16 mouse cellular contexts compared by ENCODE assay signal in genomic region chr2:157343337-157343736, GRCm38 (mm10). TPM values are rescaled to one million over a fixed set of nuclear protein-coding genes. Genes with fewer than 3 reads are reported as not detected.
DNase-seq lines count a peak whose midpoint lies in the region; ATAC-seq lines count a peak whose summit lies in the region.
"Had no signal": no experiment of that assay in that cellular context is flagged by ENCODE, and none has a peak within 500 bp of the region (broad histone marks: within the 10 kb centered on the region; RNA-seq: fewer than 3 reads in every experiment).

No protein-coding gene starts in this region.

- 60% methylated on average over 6 of the region's 6 CpGs for WGBS in forebrain, embryonic 10.5 days
- 59% methylated on average over 6 of the region's 6 CpGs for WGBS in hindbrain, embryonic 14.5 days
- WGBS in midbrain, embryonic 14.5 days = 67% methylated on average over 6 of the region's 6 CpGs

- H3K4me1 ChIP-seq in forebrain, embryonic 10.5 days = peaks cover 69% of the 10 kb centered on the region
- H3K4me1 ChIP-seq in hindbrain, embryonic 14.5 days (replicated peaks; ENCODE audit: control insufficient read depth, insufficient read depth, low read length) = peaks cover 39% of the 10 kb centered on the region
- H3K4me1 ChIP-seq in midbrain, embryonic 14.5 days (ENCODE audit: control insufficient read depth, insufficient read depth, low read length) = peaks cover 56% of the 10 kb centered on the region

- H3K9ac ChIP-seq in hindbrain, embryonic 14.5 days = no peak overlapping the region
- no peak overlapping the region for H3K9ac ChIP-seq in midbrain, embryonic 14.5 days (replicated peaks; ENCODE audit: low read length)

- ATAC-seq in hindbrain, embryonic 14.5 days (ENCODE audit: low FRiP score) = no peak
- ATAC-seq in midbrain, embryonic 14.5 days (ENCODE audit: low FRiP score, low TSS enrichment) = no peak
- ATAC-seq in megakaryocyte, adult 5-6 weeks (ENCODE audit: poor library complexity, severe bottlenecking) = no peak
- ATAC-seq in CD4-positive, CD25-positive, alpha-beta regulatory T cell, adult 4 months = no peak

- no peak overlapping the region for H3K4me3 ChIP-seq in forebrain, embryonic 10.5 days
- H3K4me3 ChIP-seq in hindbrain, embryonic 14.5 days (replicated peaks; ENCODE audit: low read length) = no peak overlapping the region
- no peak overlapping the region for H3K4me3 ChIP-seq in midbrain, embryonic 14.5 days (replicated peaks; ENCODE audit: low read depth, low read length)
- H3K4me3 ChIP-seq: gastrocnemius, adult 2 months had no signal

- no peaks in the 10 kb centered on the region for H3K9me3 ChIP-seq in forebrain, embryonic 10.5 days
- no peaks in the 10 kb centered on the region for H3K9me3 ChIP-seq in hindbrain, embryonic 14.5 days (ENCODE audit: control insufficient read depth, low read length)
- H3K9me3 ChIP-seq in midbrain, embryonic 14.5 days (ENCODE audit: control insufficient read depth, low read length) = no peaks in the 10 kb centered on the region

- peaks cover 3% of the 10 kb centered on the region; the same call in 1 of the 2 replicates for H3K27me3 ChIP-seq in forebrain, embryonic 10.5 days (ENCODE audit: poor library complexity, severe bottlenecking)
- no peaks in the 10 kb centered on the region for H3K27me3 ChIP-seq in hindbrain, embryonic 14.5 days (ENCODE audit: control insufficient read depth, insufficient read depth, low read length)
- no peaks in the 10 kb centered on the region for H3K27me3 ChIP-seq in midbrain, embryonic 14.5 days (ENCODE audit: control insufficient read depth, insufficient read depth, low read length)

- no peaks in the 10 kb centered on the region for H3K36me3 ChIP-seq in forebrain, embryonic 10.5 days (replicated peaks)
- H3K36me3 ChIP-seq in hindbrain, embryonic 14.5 days (replicated peaks; ENCODE audit: control insufficient read depth, insufficient read depth) = no peaks in the 10 kb centered on the region
- no peaks in the 10 kb centered on the region for H3K36me3 ChIP-seq in midbrain, embryonic 14.5 days (ENCODE audit: control insufficient read depth, insufficient read depth, low read length)

- peak; percentile 67 for DNase-seq in R1 (ENCODE audit: low read depth, low spot score)
- DNase-seq in forebrain, embryonic 10.5 days (ENCODE audit: extremely low spot score, low spot score) = no peak
- DNase-seq in hindbrain, embryonic 14.5 days (ENCODE audit: low spot score) = no peak
- no peak for DNase-seq in midbrain, embryonic 14.5 days
- DNase-seq in cerebellum, adult 8-10 months = no peak
- DNase-seq: cerebellum, adult 18-20 months; gastrocnemius, adult 2 months; heart, adult 18-20 months; kidney, adult 8-10 months; lung, adult 2 months had no signal

- H3K27ac ChIP-seq in forebrain, embryonic 10.5 days = peak overlapping the region; percentile 77
- peak overlapping the region; percentile 89 for H3K27ac ChIP-seq in hindbrain, embryonic 14.5 days
- H3K27ac ChIP-seq in midbrain, embryonic 14.5 days (replicated peaks; ENCODE audit: low read depth, low read length) = peak overlapping the region; percentile 52
- H3K27ac ChIP-seq: gastrocnemius, adult 2 months had no signal

- H3K4me2 ChIP-seq in hindbrain, embryonic 14.5 days (replicated peaks) = no peak overlapping the region
- H3K4me2 ChIP-seq in midbrain, embryonic 14.5 days (ENCODE audit: low read length) = no peak overlapping the region

RNA-seq across cellular contexts. Expression of gene Ghrh, which starts 4.0 kb away (rescaled TPM):
- polyA plus RNA-seq in forebrain, embryonic 10.5 days (2016; fragmentation: Nextera tagmentation; extraction: Ambion mirVana) = 0.34 TPM in 1 of 2 replicates, not detected in the other
- polyA plus RNA-seq in hindbrain, embryonic 14.5 days (2014; fragmentation: Nextera tagmentation; extraction: Ambion mirVana) = 0.58 and 0.94 TPM in 2 replicates
- 2.3 and 2.4 TPM in 2 replicates for polyA plus RNA-seq in midbrain, embryonic 14.5 days (2014; fragmentation: Nextera tagmentation; extraction: Ambion mirVana)
- not detected in 2 replicates for total RNA-seq in megakaryocyte, adult 5-6 weeks (2015)
- not detected in 2 replicates for total RNA-seq in megakaryocyte, adult 5-6 weeks (2017)
- not detected for polyA plus RNA-seq in CD4-positive, CD25-positive, alpha-beta regulatory T cell, adult 4 months (2017; shearing (Covaris generic))
- total RNA-seq: adrenal gland, adult 18-20 months; gastrocnemius, adult 2 months; heart, adult 18-20 months; megakaryocyte progenitor cell, adult 5-6 weeks had no signal
- polyA plus RNA-seq: heart, postnatal 0 days; lung, adult 2 months; neural tube, embryonic 11.5 days had no signal

RNA-seq across cellular contexts. Expression of gene Manbal, which starts 24.1 kb away (rescaled TPM):
- polyA plus RNA-seq in forebrain, embryonic 10.5 days (2016; fragmentation: Nextera tagmentation; extraction: Ambion mirVana) = 64.4 and 68.1 TPM in 2 replicates
- polyA plus RNA-seq in hindbrain, embryonic 14.5 days (2014; fragmentation: Nextera tagmentation; extraction: Ambion mirVana) = 53.3 and 58.1 TPM in 2 replicates
- polyA plus RNA-seq in midbrain, embryonic 14.5 days (2014; fragmentation: Nextera tagmentation; extraction: Ambion mirVana) = 47.8 and 89.9 TPM in 2 replicates
- total RNA-seq in megakaryocyte, adult 5-6 weeks (2015) = 18.7 and 21.5 TPM in 2 replicates
- 9.3 and 10.5 TPM in 2 replicates for total RNA-seq in megakaryocyte, adult 5-6 weeks (2017)
- 10 to 100 TPM; 41.4 to 59.3 TPM for polyA plus RNA-seq in CD4-positive, CD25-positive, alpha-beta regulatory T cell, adult 4 months (2017; shearing (Covaris generic))
